Mouse (Mus musculus): Measurements from ENCODE around the gene Mavs.

Mavs gene

GRCm38 (mm10) chr2:131261481-131262212 is 27.8 kb downstream of the Mavs start:
- DNase-seq (ENCODE audit: low read depth, low spot score) = no peak

GRCm38 (mm10) chr2:131262213-131262672 is 28.4 kb downstream of the Mavs start, which contains the start of gene Pank2:
Gene Pank2 (plus strand): TSS chr2:131262495.
- DNase-seq (ENCODE audit: low read depth, low spot score) = peak; percentile 90

GRCm38 (mm10) chr2:131262680-131263670 is 29.1 kb downstream of the Mavs start:
- DNase-seq (ENCODE audit: low read depth, low spot score) = no peak

- no peak for DNase-seq (ENCODE audit: low read depth, low spot score)
Measured at GRCm38 (mm10) chr2:131264027-131264426, 30.2 kb downstream of the Mavs start.

- no peak for DNase-seq (ENCODE audit: low read depth, low spot score)
Measured at GRCm38 (mm10) chr2:131265056-131265455, 31.2 kb downstream of the Mavs start.

- DNase-seq (ENCODE audit: low read depth, low spot score) = no peak
Measured at GRCm38 (mm10) chr2:131275493-131275892, 41.6 kb downstream of the Mavs start.

- no peak for DNase-seq (ENCODE audit: low read depth, low spot score)
Measured at GRCm38 (mm10) chr2:131276722-131277121, 42.9 kb downstream of the Mavs start.

- no peak for DNase-seq (ENCODE audit: low read depth, low spot score)
Measured at GRCm38 (mm10) chr2:131281596-131281995, 47.7 kb downstream of the Mavs start.

- no peak for DNase-seq (ENCODE audit: low read depth, low spot score)
Measured at GRCm38 (mm10) chr2:131286276-131286675, 52.4 kb downstream of the Mavs start.

- DNase-seq (ENCODE audit: low read depth, low spot score) = no peak
Measured at GRCm38 (mm10) chr2:131290669-131291068, 56.8 kb downstream of the Mavs start.

GRCm38 (mm10) chr2:131296746-131297261 is 62.9 kb downstream of the Mavs start:
- DNase-seq (ENCODE audit: low read depth, low spot score) = no peak

Measured in retina, adult 2 months (tissue).